23 mouse cellular contexts compared by ENCODE assay signal in genomic region chr2:106511889-106512288, GRCm38 (mm10).
DNase-seq lines count a peak whose midpoint lies in the region; ATAC-seq and TF ChIP-seq lines count a peak whose summit lies in the region.
"Had no signal": no experiment of that assay in that cellular context is flagged by ENCODE, and none has a peak within 500 bp of the region (broad histone marks: within the 10 kb centered on the region; RNA-seq: fewer than 3 reads in every experiment).

No protein-coding gene starts in this region.

- TF ChIP-seq CTCF in midbrain, postnatal 0 days (IDR thresholded peaks at IDR 0.05): no peak

- H3K9ac ChIP-seq in hindbrain, embryonic 13.5 days: no peak overlapping the region
- H3K9ac ChIP-seq in hindbrain, embryonic 16.5 days (ENCODE audit: low read depth, low read length): no peak overlapping the region
- no peak overlapping the region for H3K9ac ChIP-seq in midbrain, embryonic 13.5 days (replicated peaks)
- no peak overlapping the region for H3K9ac ChIP-seq in midbrain, postnatal 0 days (replicated peaks; ENCODE audit: low read length, poor library complexity, severe bottlenecking)
- peak overlapping the region; percentile 54; the same call in 1 of the 2 replicates for H3K9ac ChIP-seq in midbrain, embryonic 16.5 days (ENCODE audit: low read depth, low read length)
- H3K9ac ChIP-seq: forebrain, postnatal 0 days; limb, embryonic 13.5 days; liver, embryonic 12.5 days had no signal

- no peak for DNase-seq in midbrain, postnatal 0 days (ENCODE audit: low spot score)
- DNase-seq in brain, adult 2 months (ENCODE audit: low read depth, low spot score): peak; percentile 73
- DNase-seq in embryonic facial prominence, embryonic 10.5 days (ENCODE audit: low spot score): no peak
- DNase-seq: adrenal gland, adult 2 months; cerebellum, adult 8-10 months; cerebellum, postnatal 36 days; forebrain, postnatal 0 days; kidney, adult 2 months; layer of hippocampus, adult 9-11 months; lung, adult 18-20 months; lung, postnatal 10 days; right cerebral cortex, postnatal 4 days; thymus, adult 2 months; thymus, postnatal 4 days had no signal

- peak overlapping the region; percentile 81; the same call in 1 of the 2 replicates for H3K27ac ChIP-seq in hindbrain, embryonic 13.5 days
- H3K27ac ChIP-seq in hindbrain, embryonic 16.5 days (ENCODE audit: low read depth, low read length): no peak overlapping the region
- H3K27ac ChIP-seq in midbrain, embryonic 13.5 days: peak overlapping the region; percentile 79
- no peak overlapping the region for H3K27ac ChIP-seq in midbrain, postnatal 0 days (ENCODE audit: low read depth, low read length)
- H3K27ac ChIP-seq in midbrain, embryonic 16.5 days (ENCODE audit: low read length): peak overlapping the region; percentile 70; the same call in 1 of the 2 replicates
- no peak overlapping the region for H3K27ac ChIP-seq in embryonic facial prominence, embryonic 10.5 days (replicated peaks)
- H3K27ac ChIP-seq: heart, embryonic 10.5 days; kidney, postnatal 0 days; limb, embryonic 13.5 days; liver, embryonic 12.5 days; midbrain, embryonic 12.5 days had no signal

- H3K4me2 ChIP-seq in hindbrain, embryonic 13.5 days: no peak overlapping the region
- no peak overlapping the region for H3K4me2 ChIP-seq in hindbrain, embryonic 16.5 days (ENCODE audit: low read length)
- no peak overlapping the region; the same call in 1 of the 2 replicates for H3K4me2 ChIP-seq in midbrain, embryonic 13.5 days (replicated peaks)
- H3K4me2 ChIP-seq in midbrain, postnatal 0 days (ENCODE audit: low read depth, low read length, poor library complexity, severe bottlenecking): no peak overlapping the region
- H3K4me2 ChIP-seq in midbrain, embryonic 16.5 days (ENCODE audit: low read length): no peak overlapping the region; the same call in 1 of the 2 replicates

- H3K4me1 ChIP-seq in hindbrain, embryonic 13.5 days (replicated peaks): peaks cover 19% of the 10 kb centered on the region
- peaks cover 7% of the 10 kb centered on the region for H3K4me1 ChIP-seq in hindbrain, embryonic 16.5 days (ENCODE audit: control insufficient read depth, insufficient read depth, low read depth, low read length)
- peaks cover 18% of the 10 kb centered on the region for H3K4me1 ChIP-seq in midbrain, embryonic 13.5 days (replicated peaks)
- no peaks in the 10 kb centered on the region for H3K4me1 ChIP-seq in midbrain, postnatal 0 days (ENCODE audit: insufficient read depth, low read length)
- peaks cover 12% of the 10 kb centered on the region for H3K4me1 ChIP-seq in midbrain, embryonic 16.5 days (ENCODE audit: control insufficient read depth, insufficient read depth, low read length)
- peaks cover 5% of the 10 kb centered on the region; the same call in 1 of the 2 replicates for H3K4me1 ChIP-seq in embryonic facial prominence, embryonic 10.5 days
- H3K4me1 ChIP-seq: liver, embryonic 12.5 days had no signal

- 87% methylated on average over 9 of the region's 9 CpGs for WGBS in hindbrain, embryonic 13.5 days
- 81% methylated on average over 9 of the region's 9 CpGs for WGBS in hindbrain, embryonic 16.5 days
- 85% methylated on average over 9 of the region's 9 CpGs for WGBS in midbrain, embryonic 13.5 days
- 81% methylated on average over 9 of the region's 9 CpGs for WGBS in midbrain, postnatal 0 days
- 85% methylated on average over 9 of the region's 9 CpGs for WGBS in midbrain, embryonic 16.5 days
- WGBS in embryonic facial prominence, embryonic 10.5 days: 86% methylated on average over 9 of the region's 9 CpGs

- H3K27me3 ChIP-seq in hindbrain, embryonic 13.5 days: no peaks in the 10 kb centered on the region
- H3K27me3 ChIP-seq in hindbrain, embryonic 16.5 days (replicated peaks; ENCODE audit: control insufficient read depth, insufficient read depth, low read length): no peaks in the 10 kb centered on the region
- no peaks in the 10 kb centered on the region for H3K27me3 ChIP-seq in midbrain, embryonic 13.5 days
- no peaks in the 10 kb centered on the region for H3K27me3 ChIP-seq in midbrain, postnatal 0 days (ENCODE audit: insufficient read depth, low read length)
- H3K27me3 ChIP-seq in midbrain, embryonic 16.5 days (ENCODE audit: control insufficient read depth, insufficient read depth, low read depth, low read length): no peaks in the 10 kb centered on the region
- H3K27me3 ChIP-seq in embryonic facial prominence, embryonic 10.5 days (replicated peaks; ENCODE audit: low read depth, poor library complexity, severe bottlenecking): no peaks in the 10 kb centered on the region
- H3K27me3 ChIP-seq: limb, embryonic 13.5 days; liver, embryonic 12.5 days; midbrain, embryonic 12.5 days had no signal

- H3K4me3 ChIP-seq in hindbrain, embryonic 13.5 days: no peak overlapping the region
- no peak overlapping the region for H3K4me3 ChIP-seq in hindbrain, embryonic 16.5 days (ENCODE audit: low read length)
- no peak overlapping the region for H3K4me3 ChIP-seq in midbrain, embryonic 13.5 days (replicated peaks)
- H3K4me3 ChIP-seq in midbrain, postnatal 0 days (ENCODE audit: low read depth, low read length): no peak overlapping the region
- H3K4me3 ChIP-seq in midbrain, embryonic 16.5 days (ENCODE audit: low read depth, low read length): no peak overlapping the region
- H3K4me3 ChIP-seq in embryonic facial prominence, embryonic 10.5 days: no peak overlapping the region
- H3K4me3 ChIP-seq: heart, embryonic 10.5 days; limb, embryonic 13.5 days; liver, embryonic 12.5 days had no signal

- no peaks in the 10 kb centered on the region for H3K36me3 ChIP-seq in hindbrain, embryonic 13.5 days
- no peaks in the 10 kb centered on the region for H3K36me3 ChIP-seq in hindbrain, embryonic 16.5 days (ENCODE audit: control insufficient read depth, insufficient read depth, low read length)
- no peaks in the 10 kb centered on the region for H3K36me3 ChIP-seq in midbrain, embryonic 13.5 days
- no peaks in the 10 kb centered on the region for H3K36me3 ChIP-seq in midbrain, postnatal 0 days (ENCODE audit: insufficient read depth, low read length)
- no peaks in the 10 kb centered on the region for H3K36me3 ChIP-seq in midbrain, embryonic 16.5 days (ENCODE audit: control insufficient read depth, insufficient read depth, low read length)
- H3K36me3 ChIP-seq in embryonic facial prominence, embryonic 10.5 days (replicated peaks): no peaks in the 10 kb centered on the region
- H3K36me3 ChIP-seq: heart, embryonic 10.5 days; limb, embryonic 13.5 days; liver, embryonic 12.5 days; midbrain, embryonic 12.5 days had no signal

- H3K9me3 ChIP-seq in hindbrain, embryonic 13.5 days: no peaks in the 10 kb centered on the region
- no peaks in the 10 kb centered on the region for H3K9me3 ChIP-seq in hindbrain, embryonic 16.5 days (ENCODE audit: control insufficient read depth, low read length)
- no peaks in the 10 kb centered on the region for H3K9me3 ChIP-seq in midbrain, embryonic 13.5 days
- no peaks in the 10 kb centered on the region for H3K9me3 ChIP-seq in midbrain, postnatal 0 days (ENCODE audit: low read length)
- no peaks in the 10 kb centered on the region for H3K9me3 ChIP-seq in midbrain, embryonic 16.5 days (replicated peaks; ENCODE audit: control insufficient read depth, low read length, poor library complexity, severe bottlenecking)
- no peaks in the 10 kb centered on the region for H3K9me3 ChIP-seq in embryonic facial prominence, embryonic 10.5 days
- H3K9me3 ChIP-seq: heart, embryonic 10.5 days; limb, embryonic 13.5 days; liver, embryonic 12.5 days; midbrain, embryonic 12.5 days had no signal

- ATAC-seq in hindbrain, embryonic 13.5 days (ENCODE audit: low FRiP score): no peak
- no peak for ATAC-seq in hindbrain, embryonic 16.5 days
- no peak for ATAC-seq in midbrain, embryonic 13.5 days
- ATAC-seq in midbrain, postnatal 0 days (ENCODE audit: low FRiP score): no peak
- no peak for ATAC-seq in midbrain, embryonic 16.5 days
- ATAC-seq: liver, embryonic 12.5 days had no signal

Comparison
In these comparisons a context has a peak if more than half of its experiments do, and no peak if none do; other contexts are left out.
1. H3K27ac ChIP-seq: peak in hindbrain, embryonic 13.5 days (single experiment), midbrain, embryonic 13.5 days (single experiment) and midbrain, embryonic 16.5 days (single experiment); none in hindbrain, embryonic 16.5 days (single experiment), midbrain, postnatal 0 days (single experiment) and embryonic facial prominence, embryonic 10.5 days (single experiment).